Mouse (Mus musculus) left cerebral cortex, postnatal 25 days (tissue): ENCODE measurements at regions not wholly inside any gene's neighbourhood (a gene's known extent, or its start where the extent isn't known, plus 50 kb on each side); places are given as distances from the start of the nearest gene placed in this dataset.
"Not testable (repeated sequence)": the region's sequence is repeated elsewhere in the genome, so short reads cannot be mapped to it uniquely, and the experiment has no call there.

Experiments used
- DNase-seq, 2 experiments: peaks; one replicate each; pipeline ENCODE4 v3.0.0; 2022; ENCODE audit warnings: low spot score in 2 of 2, mixed read lengths in 1 of 2
- intact Hi-C: fragments of 180-260 bp; cut with DNase I; formaldehyde crosslinking; loops from one replicate; pipeline ENCODE4 v1.15.1; 2025

DNA sequence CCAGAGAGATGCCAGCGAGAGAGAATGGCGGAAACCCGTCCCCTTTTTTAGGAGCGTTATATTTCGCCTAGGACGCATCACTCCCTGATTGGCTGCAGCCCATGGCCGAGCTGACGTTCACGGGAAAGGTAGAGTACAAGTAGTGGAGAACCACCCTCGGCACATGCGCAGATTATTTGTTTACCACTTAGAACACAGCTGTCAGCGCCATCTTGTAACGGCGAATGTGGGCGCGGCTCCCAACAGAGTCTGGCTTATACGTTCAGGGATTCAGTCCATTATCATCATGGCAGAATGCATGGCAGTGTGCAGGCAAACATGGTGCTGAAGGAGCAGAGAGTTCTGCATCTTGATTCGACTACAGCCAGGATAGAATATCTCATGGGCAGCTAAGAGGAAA lies 339.8 kb upstream of the Glra2 start:
- DNase-seq: peak in 1 of 2 experiments; percentile 3
- intact Hi-C loops: not testable (repeated sequence)

DNA sequence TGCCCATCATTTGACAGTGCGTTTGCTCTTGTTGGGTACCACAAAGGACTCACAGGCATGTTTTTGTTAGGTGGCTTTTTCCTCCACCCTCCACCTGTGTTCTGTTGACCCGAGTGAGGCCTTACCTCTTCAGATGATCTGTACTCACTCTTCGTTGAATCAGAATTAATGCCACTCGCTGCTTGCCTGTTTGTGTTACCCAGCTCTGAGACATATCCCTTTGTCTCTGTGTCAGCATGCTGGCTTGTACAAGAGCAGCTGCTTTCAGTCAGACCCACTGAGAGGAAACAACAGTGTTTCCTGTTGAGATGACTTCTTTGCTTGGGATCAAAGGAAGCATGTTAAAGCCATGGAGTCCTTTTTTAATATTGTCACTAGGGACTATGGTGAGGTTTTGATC lies 304.0 kb upstream of the Glra2 start:
- intact Hi-C loops: no loop called here
- DNase-seq: no peak

DNA sequence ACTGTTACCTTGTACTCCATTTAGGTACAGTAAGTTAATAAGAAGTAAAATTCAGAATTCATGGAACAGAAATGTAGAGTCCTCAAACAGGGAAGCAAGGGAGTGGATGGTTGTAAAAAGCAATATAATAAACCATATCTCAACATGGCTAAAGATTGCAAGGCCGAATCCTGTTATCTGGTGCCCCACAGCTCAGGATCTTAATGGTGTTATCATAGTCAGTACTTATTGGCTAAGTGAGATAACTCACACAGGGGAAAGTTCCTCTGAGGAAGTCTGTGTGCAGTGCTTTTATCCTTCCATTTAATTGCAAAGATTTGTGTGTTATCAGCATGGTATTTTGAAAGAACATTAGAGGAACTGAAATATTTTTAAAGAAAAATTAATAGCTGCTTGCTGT lies 288.9 kb upstream of the Glra2 start:
- intact Hi-C loops: no loop called here
- DNase-seq: no peak

DNA sequence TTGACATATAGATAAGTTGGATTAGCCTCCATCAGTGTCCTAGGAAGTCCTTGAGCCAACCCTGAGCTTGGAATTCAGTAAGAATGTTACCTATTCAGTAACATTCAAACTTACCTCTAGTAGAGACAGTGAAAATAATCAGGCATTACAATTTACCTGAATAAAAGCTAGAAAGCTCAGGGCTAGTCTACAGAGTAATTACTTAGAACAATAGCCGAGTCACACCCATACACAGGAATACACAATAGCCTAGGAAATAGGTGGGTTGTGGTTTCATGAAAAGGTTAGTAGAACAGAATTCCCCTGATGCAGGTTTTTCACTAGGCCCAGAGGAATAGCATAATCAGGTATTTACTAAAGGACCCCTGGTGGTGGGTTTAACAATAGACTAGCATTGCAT lies 273.6 kb upstream of the Glra2 start:
- intact Hi-C loops, DNase-seq: not testable (repeated sequence)
